Mouse (Mus musculus) ES-E14 (cell line): ENCODE results near the gene Adamts2. TPM values are rescaled to one million over a fixed set of nuclear protein-coding genes. Genes with fewer than 3 reads are reported as not detected.

ENCODE experiments used
- DNase-seq: peaks from one replicate; pipeline ENCODE4 v3.0.0-alpha.2; 2013; ENCODE audit warnings: low read depth, low spot score
- H3K27ac ChIP-seq: 2 replicates; pipeline ENCODE4 v1.5.1; 2012; ENCODE audit warnings: low read depth, mild to moderate bottlenecking, low read length, moderate library complexity, mixed read lengths; ENCODE audit not compliant: poor library complexity, insufficient read depth, severe bottlenecking
- H3K36me3 ChIP-seq: 2 replicates; pipeline ENCODE4 v1.6.1; 2012; ENCODE audit warnings: mild to moderate bottlenecking, low read length, moderate library complexity, mixed read lengths; ENCODE audit not compliant: control insufficient read depth, poor library complexity, insufficient read depth, severe bottlenecking
- H3K4me1 ChIP-seq, 2 experiments: fragments of 150-350 bp in 1 of 2; sonication (generic) in 1 of 2; 2 replicates each; pipeline ENCODE4 v1.6.1; 2012; ENCODE audit warnings: low read length in 2 of 2, mild to moderate bottlenecking in 1 of 2, mixed read lengths in 1 of 2; ENCODE audit not compliant: control insufficient read depth in 2 of 2, insufficient read depth in 2 of 2, poor library complexity in 1 of 2
- H3K4me3 ChIP-seq, 2 experiments: fragments of 150-350 bp in 1 of 2; sonication (generic) in 1 of 2; 2 replicates each; pipeline ENCODE4 v1.5.1; 2012; ENCODE audit warnings: low read length in 2 of 2, low read depth in 1 of 2, mild to moderate bottlenecking in 1 of 2, mixed read lengths in 1 of 2; ENCODE audit not compliant: insufficient read depth in 1 of 2, poor library complexity in 1 of 2, severe bottlenecking in 1 of 2
- H3K9ac ChIP-seq: 2 replicates; pipeline ENCODE4 v1.6.1; 2012; ENCODE audit warnings: low read depth, mild to moderate bottlenecking, low read length, mixed read lengths; ENCODE audit not compliant: poor library complexity, insufficient read depth, severe bottlenecking
- H3K9me3 ChIP-seq: fragments of 150-350 bp; sonication (generic); 2 replicates; pipeline ENCODE4 v1.6.1; 2012; ENCODE audit warnings: low read depth, mild to moderate bottlenecking, low read length; ENCODE audit not compliant: control insufficient read depth, insufficient read depth
- CHD2 ChIP-seq: IDR thresholded peaks from 2 replicates; pipeline ENCODE4 v1.6.1; 2014; ENCODE audit warnings: mild to moderate bottlenecking, low read depth, low read length, inconsistent platforms
- HCFC1 ChIP-seq: IDR thresholded peaks from 2 replicates; pipeline ENCODE4 v1.6.1; 2012; ENCODE audit warnings: low read length, inconsistent platforms, borderline replicate concordance; ENCODE audit not compliant: insufficient read depth
- MAFK ChIP-seq: IDR thresholded peaks from 2 replicates; pipeline ENCODE4 v1.6.1; 2014; ENCODE audit warnings: mild to moderate bottlenecking, low read depth, low read length, inconsistent platforms; ENCODE audit not compliant: insufficient read depth
- ZC3H11A ChIP-seq: IDR thresholded peaks from 2 replicates; pipeline ENCODE4 v1.6.1; 2012; ENCODE audit warnings: low read depth, mild to moderate bottlenecking, inconsistent platforms, low read length, borderline replicate concordance
- ZNF384 ChIP-seq: IDR thresholded peaks from 2 replicates; pipeline ENCODE4 v1.6.1; 2012; ENCODE audit warnings: low read depth, low read length, inconsistent platforms
- in situ Hi-C, 2 experiments: fragments of 600-800 bp; cut with MboI; formaldehyde crosslinking; loops; one replicate each; pipeline ENCODE4 v1.15.1; 2025; ENCODE audit warnings: low sequenced_read_pairs in 2 of 2, inconsistent platforms in 1 of 2; ENCODE audit not compliant: unreplicated experiment in 2 of 2
- total RNA-seq: library from RNA; depleted of rRNA; stranded (reverse); fragments of 300-350 nt; gene quantifications from 2 replicates; pipeline ENCODE4 v1.2.3, GENCODE M21; 2012; rRNA removed

The Adamts2 gene
- total RNA-seq, 1 experiment = 1.1 TPM

GRCm38 (mm10) chr11:50850989-50851601 lies 249.2 kb downstream of the Adamts2 start:
- Histone ChIP-seq H3K9me3 (no peaks in the 10 kb centered on the region), H3K9ac (peak overlapping the region; percentile 39; the same call in 1 of the 2 replicates), H3K36me3 (no peaks in the 10 kb centered on the region), H3K27ac (no peak overlapping the region), H3K4me3 (peak overlapping the region; percentile 27 to 70), H3K4me1 (peaks cover 2 to 19% of the 10 kb centered on the region in 2 experiments; a peak in 3 of 4 replicates)
- in situ Hi-C loops = no loop called here
- no peak for TF ChIP-seq ZC3H11A
- TF ChIP-seq HCFC1 = no peak
- TF ChIP-seq MAFK = no peak
- TF ChIP-seq ZNF384 = no peak
- TF ChIP-seq CHD2 = no peak
- no peak for DNase-seq

Other genes starting within 250 kb of the Adamts2 start
- 0.54 TPM in 1 of 2 replicates, not detected in the other for gene Cby3, start 247.6 kb upstream of the Adamts2 start, total RNA-seq
- 308 and 401 TPM in 2 replicates for gene Hnrnph1, start 225.1 kb upstream of the Adamts2 start, total RNA-seq
- 11.2 and 13.1 TPM in 2 replicates for gene Rufy1, start 171.0 kb upstream of the Adamts2 start, total RNA-seq
- gene Zfp354c, start 225.6 kb downstream of the Adamts2 start, total RNA-seq = 11.0 and 13.0 TPM in 2 replicates
- 0.45 and 0.48 TPM in 2 replicates for gene Zfp879, start 239.5 kb downstream of the Adamts2 start, total RNA-seq
- 0.71 and 0.74 TPM in 2 replicates for gene Grm6, start 248.6 kb downstream of the Adamts2 start, total RNA-seq